Mouse (Mus musculus) forebrain, embryonic 16.5 days (tissue): ENCODE data around the gene Wdr91. TPM values are rescaled to one million over a fixed set of nuclear protein-coding genes. Genes with fewer than 3 reads are reported as not detected.

ENCODE experiments used
- ATAC-seq: fragments of 200-750 bp; cut with Nextera tagmentation; 2 replicates; pipeline ENCODE4 v1.8.0; 2017; ENCODE audit warnings: mild to moderate bottlenecking, moderate library complexity
- H3K27ac ChIP-seq: fragments of 300-500 bp; sonication (generic); 2 replicates; pipeline ENCODE4 v1.5.1; 2014; ENCODE audit warnings: low read length, control low read depth
- H3K27me3 ChIP-seq: fragments of 300-500 bp; sonication (generic); replicated peaks from 2 replicates; pipeline ENCODE4 v1.6.1; 2014; ENCODE audit warnings: low read length; ENCODE audit not compliant: control insufficient read depth, insufficient read depth
- H3K36me3 ChIP-seq: fragments of 300-500 bp; sonication (generic); 2 replicates; pipeline ENCODE4 v1.6.1; 2014; ENCODE audit not compliant: control insufficient read depth, insufficient read depth
- H3K4me1 ChIP-seq: fragments of 300-500 bp; sonication (generic); replicated peaks from 2 replicates; pipeline ENCODE4 v1.6.1; 2014; ENCODE audit warnings: low read length; ENCODE audit not compliant: control insufficient read depth, insufficient read depth
- H3K4me2 ChIP-seq: fragments of 300-500 bp; sonication (generic); 2 replicates; pipeline ENCODE4 v1.6.1; 2014; ENCODE audit warnings: mild to moderate bottlenecking, low read length, control low read depth
- H3K4me3 ChIP-seq: fragments of 300-500 bp; sonication (generic); replicated peaks from 2 replicates; pipeline ENCODE4 v1.5.1; 2014; ENCODE audit warnings: mild to moderate bottlenecking, low read length, control low read depth
- H3K9ac ChIP-seq: fragments of 300-500 bp; sonication (generic); replicated peaks from 2 replicates; pipeline ENCODE4 v1.6.1; 2014; ENCODE audit warnings: low read depth, low read length, control low read depth
- H3K9me3 ChIP-seq: fragments of 300-500 bp; sonication (generic); 2 replicates; pipeline ENCODE4 v1.6.1; 2016; ENCODE audit warnings: low read length; ENCODE audit not compliant: control insufficient read depth
- WGBS: fragments of 180-500 bp; shearing (Covaris S2); extraction: QIAGEN DNeasy Blood & Tissue Kit; methylation state at CpG from one replicate; pipeline ENCODE4 v1.1.7; 2014; 5-methylcytosine and 5-hydroxymethylcytosine counted together
- polyA plus RNA-seq: library from polyadenylated mRNA; unstranded; fragments of >200 nt; fragmentation: Nextera tagmentation; extraction: Ambion mirVana; gene quantifications from 2 replicates; pipeline ENCODE4 v1.2.1, GENCODE M21; 2015

Wdr91 gene
- polyA plus RNA-seq, 1 experiment from 2014 or later = 12.9 TPM

GRCm38 (mm10) chr6:34896168-34896780, 14.4 kb downstream of the Wdr91 start:
- no peak overlapping the region for H3K9ac ChIP-seq
- 59% methylated on average over 16 of the region's 16 CpGs for WGBS
- H3K27ac ChIP-seq = no peak overlapping the region
- H3K4me3 ChIP-seq = no peak overlapping the region
- no peaks in the 10 kb centered on the region for H3K9me3 ChIP-seq
- H3K4me2 ChIP-seq = no peak overlapping the region
- no peaks in the 10 kb centered on the region for H3K4me1 ChIP-seq
- H3K36me3 ChIP-seq = peaks cover 3% of the 10 kb centered on the region; the same call in 1 of the 2 replicates
- no peak for ATAC-seq
- H3K27me3 ChIP-seq = no peaks in the 10 kb centered on the region

GRCm38 (mm10) chr6:34895569-34895968, 15.1 kb downstream of the Wdr91 start:
- Histone ChIP-seq H3K9me3 (no peaks in the 10 kb centered on the region), H3K4me2 (no peak overlapping the region), H3K36me3 (peaks cover 2% of the 10 kb centered on the region; the same call in 1 of the 2 replicates), H3K4me1 (no peaks in the 10 kb centered on the region), H3K9ac (no peak overlapping the region), H3K27me3 (no peaks in the 10 kb centered on the region), H3K27ac (no peak overlapping the region), H3K4me3 (no peak overlapping the region)
- 90% methylated on average over 7 of the region's 7 CpGs for WGBS
- ATAC-seq = no peak

- H3K9me3 ChIP-seq = no peaks in the 10 kb centered on the region
- no peaks in the 10 kb centered on the region for H3K27me3 ChIP-seq
- ATAC-seq = no peak
- 67% methylated on average over 4 of the region's 4 CpGs for WGBS
- H3K36me3 ChIP-seq = no peaks in the 10 kb centered on the region; the same call in 1 of the 2 replicates
- no peak overlapping the region for H3K27ac ChIP-seq
- no peak overlapping the region for H3K4me3 ChIP-seq
- no peak overlapping the region for H3K4me2 ChIP-seq
- H3K4me1 ChIP-seq = peaks cover 9% of the 10 kb centered on the region
- no peak overlapping the region for H3K9ac ChIP-seq
Observed at GRCm38 (mm10) chr6:34889185-34889584, 21.5 kb downstream of the Wdr91 start.

- 16% methylated on average over 6 of the region's 6 CpGs for WGBS
Observed at GRCm38 (mm10) chr6:34887131-34887850, 23.4 kb downstream of the Wdr91 start.

GRCm38 (mm10) chr6:34884724-34885123, 26.0 kb downstream of the Wdr91 start:
- Histone ChIP-seq H3K9ac (no peak overlapping the region), H3K4me3 (no peak overlapping the region), H3K4me1 (peaks cover 9% of the 10 kb centered on the region), H3K4me2 (no peak overlapping the region), H3K27me3 (no peaks in the 10 kb centered on the region), H3K9me3 (no peaks in the 10 kb centered on the region), H3K36me3 (no peaks in the 10 kb centered on the region; the same call in 1 of the 2 replicates), H3K27ac (no peak overlapping the region)
- 88% methylated on average over 7 of the region's 7 CpGs for WGBS
- ATAC-seq = no peak

More at GRCm38 (mm10) chr6:34887131-34887850, 23.4 kb downstream of the Wdr91 start:
- Histone ChIP-seq H3K4me1 (peaks cover 9% of the 10 kb centered on the region), H3K9me3 (no peaks in the 10 kb centered on the region), H3K4me3 (no peak overlapping the region), H3K27me3 (no peaks in the 10 kb centered on the region), H3K27ac (no peak overlapping the region), H3K9ac (0 out of 2 replicates have a peak overlapping the region, but pooled peaks have one; percentile 10), H3K36me3 (no peaks in the 10 kb centered on the region; the same call in 1 of the 2 replicates), H3K4me2 (no peak overlapping the region)
- ATAC-seq = peak; percentile 55

- Histone ChIP-seq H3K9me3 (no peaks in the 10 kb centered on the region), H3K4me2 (no peak overlapping the region), H3K4me3 (no peak overlapping the region), H3K27ac (no peak overlapping the region), H3K4me1 (peaks cover 18% of the 10 kb centered on the region), H3K36me3 (no peaks in the 10 kb centered on the region), H3K9ac (no peak overlapping the region), H3K27me3 (no peaks in the 10 kb centered on the region)
- 56% methylated on average over 6 of the region's 6 CpGs for WGBS
- ATAC-seq = no peak
Observed at GRCm38 (mm10) chr6:34879911-34880475, 30.7 kb downstream of the Wdr91 start.

- Histone ChIP-seq H3K4me2 (no peak overlapping the region), H3K9me3 (no peaks in the 10 kb centered on the region), H3K9ac (no peak overlapping the region), H3K27me3 (no peaks in the 10 kb centered on the region), H3K36me3 (no peaks in the 10 kb centered on the region), H3K4me3 (no peak overlapping the region), H3K4me1 (peaks cover 18% of the 10 kb centered on the region), H3K27ac (no peak overlapping the region)
- WGBS = 90% methylated on average over 16 of the region's 16 CpGs
- ATAC-seq = no peak
Observed at GRCm38 (mm10) chr6:34879101-34879740, 31.5 kb downstream of the Wdr91 start.

GRCm38 (mm10) chr6:34877509-34878321, 33.0 kb downstream of the Wdr91 start, which contains the start of gene Cyren:
Gene Cyren, minus strand, starts transcription at chr6:34878060.
- Histone ChIP-seq H3K4me1 (peaks cover 18% of the 10 kb centered on the region), H3K36me3 (no peaks in the 10 kb centered on the region), H3K4me2 (peak within 1 kb of the TSS; percentile 66), H3K27me3 (no peaks in the 10 kb centered on the region), H3K4me3 (peak within 1 kb of the TSS; percentile 88), H3K9me3 (no peaks in the 10 kb centered on the region), H3K9ac (peak within 1 kb of the TSS; percentile 95), H3K27ac (peak within 1 kb of the TSS; percentile 89)
- WGBS = under 1% methylated on average over 55 of the region's 56 CpGs
- ATAC-seq = peak; percentile 96
